Mouse (Mus musculus): ENCODE measurements around the gene Unc79. TPM values are rescaled to one million over a fixed set of nuclear protein-coding genes. Genes with fewer than 3 reads are reported as not detected.
A peak's percentile ranks its signal among the peaks of the same experiment; 100 is the strongest.

Gene Unc79
- total RNA-seq, 2 experiments from 2014 or later, result 0.02 to 0.14 TPM

DNA sequence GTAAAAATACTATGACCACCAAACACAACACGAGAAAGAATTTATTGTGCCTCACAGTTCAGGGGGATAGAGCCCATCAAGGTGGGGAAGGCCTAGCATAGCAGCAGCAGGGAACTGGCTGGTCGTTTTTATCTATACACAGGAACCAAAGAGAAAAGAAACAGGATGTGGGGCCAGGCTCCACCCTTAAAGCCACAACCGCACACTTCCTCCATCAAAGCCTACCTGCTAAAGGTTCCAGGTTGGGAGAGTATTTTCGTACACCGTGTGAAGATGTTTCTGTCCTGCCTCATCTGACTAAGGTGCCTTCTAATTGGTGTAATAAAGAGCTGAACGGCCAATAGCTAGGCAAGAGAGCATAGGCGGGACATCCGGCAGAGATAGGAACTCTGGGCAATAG, 168.0 kb downstream of the Unc79 start:
- intact Hi-C loops (cut with DNase I), result no loop called here
- no peak for DNase-seq

- intact Hi-C loops (cut with DNase I), result no loop called here
- no peak for DNase-seq
Observed at GRCm38 (mm10) chr12:103117517-103118193, 169.0 kb downstream of the Unc79 start.

DNA sequence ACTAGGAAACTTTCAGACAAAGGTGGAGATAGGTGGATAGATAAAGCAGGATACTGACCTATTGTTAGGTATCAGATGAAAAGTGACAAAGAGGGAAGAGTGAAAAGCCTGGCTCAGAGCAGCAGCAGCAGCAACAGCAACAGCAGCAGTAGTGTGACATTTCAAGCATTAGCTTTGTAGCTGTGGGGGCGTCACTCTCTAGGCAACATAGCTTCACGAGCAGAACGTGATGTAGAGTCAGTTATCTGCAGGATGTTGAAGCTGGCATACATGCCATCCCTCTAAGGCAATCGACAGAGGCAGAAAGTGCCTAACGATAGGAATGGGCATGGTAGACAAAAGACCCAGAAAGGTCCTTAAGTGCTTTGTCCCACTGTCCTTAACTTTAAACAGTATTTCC, 173.3 kb downstream of the Unc79 start:
- intact Hi-C loops (cut with DNase I), result no loop called here
- no peak for DNase-seq

DNA sequence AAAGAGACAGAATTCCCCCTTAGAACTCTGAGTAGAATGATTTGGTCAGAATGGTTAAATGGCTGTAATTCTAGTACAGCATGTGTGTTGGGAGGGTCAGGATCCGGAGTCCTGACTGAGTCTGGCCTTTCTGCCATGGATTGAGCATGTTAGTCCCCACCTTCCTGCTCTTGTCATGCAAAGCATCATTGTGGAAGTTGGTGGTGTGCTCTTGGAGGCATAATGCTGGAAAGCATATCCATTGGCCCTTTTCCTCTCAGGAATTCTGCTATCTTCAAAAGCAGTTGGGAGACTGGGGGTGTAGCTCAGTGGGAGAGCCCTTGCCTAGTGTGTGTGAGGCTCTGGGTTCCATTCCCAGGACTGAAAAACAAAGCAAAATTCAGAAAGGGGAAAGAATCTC, 175.2 kb downstream of the Unc79 start:
- intact Hi-C loops (cut with DNase I), result no loop called here

DNA sequence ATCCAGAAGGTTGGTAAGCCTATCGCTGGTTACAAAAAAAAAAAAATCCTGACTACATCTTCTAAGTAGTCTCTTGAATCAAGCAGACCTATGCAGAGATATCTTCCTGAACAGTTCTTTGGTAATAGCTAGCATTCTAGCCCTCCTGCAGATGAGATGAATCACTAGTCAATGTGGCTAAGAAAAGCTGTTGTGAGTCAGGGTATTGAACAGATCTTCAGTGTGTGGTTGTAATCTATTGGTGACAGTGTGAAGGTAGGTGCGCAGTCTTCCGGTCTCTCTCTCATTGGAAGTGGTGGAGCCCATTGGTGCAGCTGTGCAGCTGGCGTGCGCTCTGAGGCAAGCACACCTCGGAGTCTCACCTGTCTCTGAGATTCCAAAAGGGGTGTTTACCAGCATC, 180.3 kb downstream of the Unc79 start:
- intact Hi-C loops (cut with DNase I), result no loop called here
- DNase-seq, result no peak

More for the DNA sequence above, 175.2 kb downstream of the Unc79 start:
- no peak for DNase-seq

- intact Hi-C loops (cut with DNase I), result no loop called here
- no peak for DNase-seq
Observed at GRCm38 (mm10) chr12:103129395-103130248, 181.0 kb downstream of the Unc79 start.

DNA sequence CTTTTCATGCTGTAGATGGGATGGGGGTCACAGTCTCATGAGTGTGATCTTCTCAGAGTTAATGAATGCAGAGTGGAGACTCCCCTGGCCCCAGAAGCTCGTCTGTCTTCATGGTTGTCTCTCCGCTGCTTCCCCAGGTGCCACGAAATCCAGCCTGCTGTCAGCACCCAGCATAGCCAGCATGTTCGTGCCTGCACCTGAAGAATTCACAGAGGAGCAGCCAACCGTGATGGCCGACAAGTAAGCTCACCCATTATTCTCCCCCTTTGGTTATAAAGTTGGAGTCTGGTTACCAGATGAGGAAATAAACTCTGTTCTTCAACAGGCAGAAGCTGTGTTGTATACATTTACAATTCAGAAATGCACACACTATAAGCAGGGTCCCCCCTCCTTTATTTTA, 182.8 kb downstream of the Unc79 start:
- intact Hi-C loops (cut with DNase I), result no loop called here
- no peak for DNase-seq

DNA sequence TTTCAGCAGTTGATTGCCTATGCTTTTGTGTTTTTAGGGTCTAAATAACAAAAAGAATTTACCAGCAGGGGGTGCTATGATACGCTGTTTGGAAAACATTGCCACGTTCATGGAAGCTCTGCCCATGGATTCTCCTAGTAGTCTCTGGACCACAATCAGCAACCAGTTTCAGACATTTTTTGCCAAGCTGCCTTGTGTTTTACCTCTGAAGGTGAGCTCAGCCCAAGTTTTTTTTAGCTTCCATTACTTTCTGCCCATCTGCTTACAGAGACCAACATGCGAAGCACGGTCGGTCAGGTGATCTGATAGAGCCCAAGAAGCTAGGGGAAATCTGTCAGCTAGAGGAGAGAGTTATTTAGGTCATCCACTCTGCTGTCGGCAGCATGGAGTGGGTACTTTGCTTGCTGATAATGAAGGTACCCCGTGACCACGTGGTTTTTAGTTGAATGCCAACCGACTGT, 193.9 kb downstream of the Unc79 start:
- intact Hi-C loops (cut with DNase I), result loop anchor here (1.0 to 5.0 kb wide), 3 partner anchors 159 to 225 kb away; no protein-coding TSS in a partner anchor
- DNase-seq, result peak; percentile 50 to 77

DNA sequence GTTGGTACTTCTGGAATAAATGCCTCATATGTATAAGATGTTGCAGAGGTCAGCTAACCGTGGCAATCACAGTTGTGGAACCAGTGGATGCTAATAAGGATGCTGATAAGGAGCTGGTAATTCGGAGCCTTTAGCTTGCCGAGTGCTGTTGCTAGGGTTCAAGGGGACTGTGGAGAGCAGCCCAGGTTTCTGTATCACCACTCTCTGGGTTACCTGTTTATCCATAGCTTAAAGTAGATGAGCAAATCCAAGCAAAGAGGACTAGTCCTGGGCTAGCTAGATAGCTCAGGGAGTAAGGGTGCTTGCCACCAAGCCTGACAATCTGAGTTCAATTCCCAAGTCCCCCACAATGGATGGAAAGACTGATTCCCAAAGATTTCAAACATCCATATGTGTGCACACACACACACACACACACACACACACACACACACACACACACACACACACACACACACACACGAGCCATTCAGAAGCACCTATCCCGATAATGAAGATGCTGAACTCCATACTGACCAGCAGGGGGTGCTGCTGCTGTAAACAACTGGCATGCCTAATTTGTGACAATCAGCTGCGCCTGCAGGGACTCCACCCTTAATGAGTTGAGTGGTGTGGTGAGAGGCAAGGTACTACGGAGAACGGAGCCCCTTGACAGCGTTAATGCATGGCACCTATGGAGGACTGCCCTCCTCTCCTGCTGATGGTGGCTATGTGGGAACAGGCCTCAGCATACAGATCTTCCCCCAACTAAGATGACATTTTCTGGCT, 195.3 kb downstream of the Unc79 start:
- peak; percentile 61 to 74 for DNase-seq
- intact Hi-C loops (cut with DNase I), result loop anchor here (1.0 to 5.0 kb wide), 3 partner anchors 98 to 223 kb away; partner anchors contain the start of gene Prima1

- DNase-seq, result no peak
- intact Hi-C loops (cut with DNase I), result no loop called here
Observed at GRCm38 (mm10) chr12:103150247-103150646, 201.6 kb downstream of the Unc79 start.

- DNase-seq, result no peak
- intact Hi-C loops (cut with DNase I), result no loop called here
Observed at GRCm38 (mm10) chr12:103154927-103155326, 206.3 kb downstream of the Unc79 start.

GRCm38 (mm10) chr12:103155406-103155805, 206.7 kb downstream of the Unc79 start:
- intact Hi-C loops (cut with DNase I), result no loop called here
- no peak for DNase-seq

- intact Hi-C loops (cut with DNase I), result no loop called here
- no peak for DNase-seq
Observed at GRCm38 (mm10) chr12:103157129-103157910, 208.7 kb downstream of the Unc79 start.

DNA sequence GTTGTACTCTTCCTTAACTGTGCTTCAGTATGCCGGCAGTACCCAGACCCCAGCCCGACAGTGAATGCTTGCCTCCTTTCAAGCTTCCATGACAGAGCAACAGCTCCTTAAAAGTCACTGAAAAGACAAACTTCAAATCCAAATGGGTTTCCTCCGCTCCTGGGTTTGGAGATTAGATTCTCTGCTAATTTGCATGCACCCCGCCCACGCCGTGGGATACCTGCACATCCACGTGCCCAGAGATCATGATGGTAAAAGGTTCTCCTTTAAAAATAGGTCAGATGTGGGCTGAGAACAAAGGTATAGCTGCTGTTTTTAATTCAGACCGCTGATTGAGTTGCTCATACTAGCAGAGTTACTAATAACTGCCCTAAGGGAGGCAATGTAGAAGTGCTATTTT, 210.4 kb downstream of the Unc79 start:
- DNase-seq, result no peak
- intact Hi-C loops (cut with DNase I), result no loop called here

GRCm38 (mm10) chr12:103160721-103161120, 212.1 kb downstream of the Unc79 start:
- no peak for DNase-seq
- intact Hi-C loops (cut with DNase I), result no loop called here

- DNase-seq, result no peak
- intact Hi-C loops (cut with DNase I), result no loop called here
Observed at GRCm38 (mm10) chr12:103163596-103163995, 214.9 kb downstream of the Unc79 start.

DNA sequence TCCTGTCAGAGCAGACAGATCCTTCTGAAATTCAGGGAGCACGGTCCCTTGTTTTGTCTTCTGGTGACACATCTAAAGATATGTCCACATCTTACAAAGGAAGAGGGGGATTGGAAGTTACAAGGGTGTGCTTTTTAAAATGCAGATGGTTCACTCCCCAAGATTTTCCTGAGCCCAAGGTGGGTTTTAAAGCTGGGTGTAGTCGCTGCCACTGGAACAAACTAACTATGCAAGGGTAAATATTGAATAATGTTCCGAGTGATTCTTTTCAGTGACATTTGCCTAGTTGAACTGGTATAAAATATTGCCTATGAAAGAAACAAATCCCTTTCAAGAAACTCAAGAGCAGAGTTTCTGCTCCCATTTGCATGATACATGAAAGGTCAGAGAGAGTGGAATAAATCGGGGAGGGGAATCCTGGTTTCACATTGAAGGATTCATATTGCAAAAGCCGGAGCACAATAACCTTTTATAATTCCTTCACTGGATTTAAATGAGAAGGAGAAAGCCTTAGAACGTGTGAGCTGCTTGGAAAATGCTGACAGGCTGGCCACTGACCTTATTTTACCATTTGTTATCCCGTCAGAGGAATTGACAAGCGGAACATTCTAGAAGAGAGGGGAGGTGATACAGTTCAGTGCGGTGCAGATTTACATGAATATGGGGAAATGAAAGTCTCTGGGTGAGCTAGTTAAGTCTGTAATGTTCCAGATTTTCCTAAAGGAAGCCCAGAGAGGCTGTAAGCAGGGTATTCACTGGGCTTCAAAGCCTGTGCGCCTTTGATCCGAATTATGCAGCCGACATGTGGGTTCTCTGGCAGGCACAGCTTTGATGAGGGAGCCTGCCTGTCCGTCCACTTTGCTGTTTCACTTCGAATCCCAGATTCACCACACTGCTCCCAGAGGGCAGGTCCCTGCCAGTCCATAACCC, 215.7 kb downstream of the Unc79 start:
- DNase-seq, result no peak
- intact Hi-C loops (cut with DNase I), result no loop called here

GRCm38 (mm10) chr12:103168892-103169291, 220.2 kb downstream of the Unc79 start:
- no peak for DNase-seq
- intact Hi-C loops (cut with DNase I), result no loop called here

DNA sequence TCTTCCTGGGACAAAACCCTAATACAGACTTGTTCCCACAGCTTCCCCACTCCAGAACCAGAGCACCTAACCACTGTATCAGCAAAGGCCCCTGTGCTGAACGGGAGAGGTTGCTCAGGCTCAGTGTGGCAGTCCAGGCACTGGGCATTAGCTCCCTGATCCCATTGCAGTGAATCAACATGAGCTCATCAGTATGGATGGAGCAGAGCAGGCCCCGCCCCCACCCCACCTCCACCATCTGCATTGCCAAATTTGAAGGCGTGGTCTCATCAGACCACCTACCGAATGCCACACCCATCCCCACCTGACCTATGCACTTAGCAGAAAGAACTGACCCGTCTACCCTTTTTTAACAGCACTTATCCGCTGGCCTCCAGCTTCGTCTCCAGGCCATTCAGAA, 234.4 kb downstream of the Unc79 start:
- DNase-seq, result no peak
- intact Hi-C loops (cut with DNase I), result no loop called here

Measured in heart, postnatal 10 days (tissue).